Mouse (Mus musculus) forebrain, embryonic 15.5 days (tissue): ENCODE results near the gene Ypel4. TPM values are rescaled to one million over a fixed set of nuclear protein-coding genes. Genes with fewer than 3 reads are reported as not detected.
A peak's percentile ranks its signal among the peaks of the same experiment; 100 is the strongest.
"Not testable (repeated sequence)": the region's sequence is repeated elsewhere in the genome, so short reads cannot be mapped to it uniquely, and the experiment has no call there.

Experiments used
- ATAC-seq: fragments of 200-750 bp; cut with Nextera tagmentation; replicated peaks from 2 replicates; pipeline ENCODE4 v1.8.0; 2017; ENCODE audit warnings: mild to moderate bottlenecking, moderate TSS enrichment, moderate library complexity
- H3K27ac ChIP-seq: fragments of 300-500 bp; sonication (generic); replicated peaks from 2 replicates; pipeline ENCODE4 v1.5.1; 2015; ENCODE audit warnings: mild to moderate bottlenecking, inconsistent platforms
- H3K27me3 ChIP-seq: fragments of 300-500 bp; sonication (generic); 2 replicates; pipeline ENCODE4 v1.6.1; 2015; ENCODE audit warnings: inconsistent platforms
- H3K36me3 ChIP-seq: fragments of 300-500 bp; sonication (generic); 2 replicates; pipeline ENCODE4 v1.6.1; 2015; ENCODE audit warnings: mild to moderate bottlenecking, inconsistent platforms
- H3K4me1 ChIP-seq: fragments of 300-500 bp; sonication (generic); 2 replicates; pipeline ENCODE4 v1.6.1; 2015; ENCODE audit warnings: inconsistent platforms
- H3K4me2 ChIP-seq: fragments of 300-500 bp; sonication (generic); replicated peaks from 2 replicates; pipeline ENCODE4 v1.6.1; 2015; ENCODE audit warnings: mild to moderate bottlenecking, inconsistent platforms
- H3K4me3 ChIP-seq: fragments of 300-500 bp; sonication (generic); 2 replicates; pipeline ENCODE4 v1.5.1; 2015; ENCODE audit warnings: mild to moderate bottlenecking, inconsistent platforms
- H3K9ac ChIP-seq: fragments of 300-500 bp; sonication (generic); replicated peaks from 2 replicates; pipeline ENCODE4 v1.6.1; 2015; ENCODE audit warnings: mild to moderate bottlenecking, inconsistent platforms
- H3K9me3 ChIP-seq: fragments of 300-500 bp; sonication (generic); 2 replicates; pipeline ENCODE4 v1.6.1; 2016; ENCODE audit warnings: inconsistent platforms
- whole genome bisulfite sequencing: fragments of 180-500 bp; shearing (Covaris S2); methylation state at CpG from one replicate; pipeline ENCODE4 v1.1.7; 2015; ENCODE audit warnings: mixed read lengths; 5-methylcytosine and 5-hydroxymethylcytosine counted together
- polyA plus RNA-seq: library from polyadenylated mRNA; unstranded; fragments of >200 nt; fragmentation: Nextera tagmentation; extraction: Ambion mirVana; gene quantifications from 2 replicates; pipeline ENCODE4 v1.2.1, GENCODE M21; 2015

The Ypel4 gene
- polyA plus RNA-seq, 1 experiment from 2014 or later, result 20.7 TPM

DNA sequence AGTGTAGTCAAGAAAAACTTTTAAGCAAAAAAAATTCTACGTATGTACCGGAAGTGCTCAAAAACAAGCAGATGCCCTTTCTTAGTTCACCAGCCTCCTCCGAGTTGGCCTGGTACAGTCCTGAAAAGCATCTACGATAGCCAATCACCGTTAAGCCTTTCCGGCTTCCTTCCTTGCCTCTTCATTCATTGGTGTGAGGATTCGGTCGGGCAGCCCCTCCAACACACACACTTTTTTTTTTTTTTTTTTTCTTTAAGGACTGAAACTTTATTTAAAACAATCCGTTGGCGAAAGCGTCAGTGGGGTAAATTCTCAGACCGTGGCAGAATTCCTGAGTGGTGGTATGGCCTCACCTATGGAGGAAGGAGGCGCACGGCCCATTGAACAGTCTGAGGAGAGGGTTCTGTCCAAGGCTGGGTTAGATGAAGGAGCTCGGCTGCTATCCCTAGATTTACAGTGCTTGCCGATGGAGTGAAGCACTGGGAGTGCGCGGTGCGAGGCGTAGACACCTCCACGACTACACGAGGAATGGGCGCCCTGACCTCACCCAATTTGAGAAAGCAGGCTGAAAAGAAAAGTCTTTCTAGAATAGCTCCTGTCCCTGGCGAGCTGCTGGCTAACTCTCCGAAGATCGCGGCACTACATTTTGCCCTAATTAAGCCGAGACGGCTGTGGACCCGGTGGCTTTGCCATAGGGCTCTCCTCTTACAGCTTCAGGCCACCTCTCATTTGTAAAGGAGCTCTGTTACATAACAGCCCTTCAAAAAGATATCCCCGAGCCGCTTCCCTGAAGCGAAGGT lies 18.1 kb upstream of the Ypel4 start:
- H3K36me3 ChIP-seq, result peaks cover 4% of the 10 kb centered on the region
- H3K4me3 ChIP-seq, result peak overlapping the region; percentile 83
- peak overlapping the region; percentile 51 for H3K9ac ChIP-seq
- H3K4me1 ChIP-seq, result peaks cover 27% of the 10 kb centered on the region
- H3K27ac ChIP-seq, result peak overlapping the region; percentile 94
- ATAC-seq, result peak; percentile 96
- peak overlapping the region; percentile 58 for H3K4me2 ChIP-seq
- H3K27me3 ChIP-seq, result no peaks in the 10 kb centered on the region
- under 1% methylated on average over 33 of the region's 33 CpGs for WGBS
- H3K9me3 ChIP-seq, result no peaks in the 10 kb centered on the region

DNA sequence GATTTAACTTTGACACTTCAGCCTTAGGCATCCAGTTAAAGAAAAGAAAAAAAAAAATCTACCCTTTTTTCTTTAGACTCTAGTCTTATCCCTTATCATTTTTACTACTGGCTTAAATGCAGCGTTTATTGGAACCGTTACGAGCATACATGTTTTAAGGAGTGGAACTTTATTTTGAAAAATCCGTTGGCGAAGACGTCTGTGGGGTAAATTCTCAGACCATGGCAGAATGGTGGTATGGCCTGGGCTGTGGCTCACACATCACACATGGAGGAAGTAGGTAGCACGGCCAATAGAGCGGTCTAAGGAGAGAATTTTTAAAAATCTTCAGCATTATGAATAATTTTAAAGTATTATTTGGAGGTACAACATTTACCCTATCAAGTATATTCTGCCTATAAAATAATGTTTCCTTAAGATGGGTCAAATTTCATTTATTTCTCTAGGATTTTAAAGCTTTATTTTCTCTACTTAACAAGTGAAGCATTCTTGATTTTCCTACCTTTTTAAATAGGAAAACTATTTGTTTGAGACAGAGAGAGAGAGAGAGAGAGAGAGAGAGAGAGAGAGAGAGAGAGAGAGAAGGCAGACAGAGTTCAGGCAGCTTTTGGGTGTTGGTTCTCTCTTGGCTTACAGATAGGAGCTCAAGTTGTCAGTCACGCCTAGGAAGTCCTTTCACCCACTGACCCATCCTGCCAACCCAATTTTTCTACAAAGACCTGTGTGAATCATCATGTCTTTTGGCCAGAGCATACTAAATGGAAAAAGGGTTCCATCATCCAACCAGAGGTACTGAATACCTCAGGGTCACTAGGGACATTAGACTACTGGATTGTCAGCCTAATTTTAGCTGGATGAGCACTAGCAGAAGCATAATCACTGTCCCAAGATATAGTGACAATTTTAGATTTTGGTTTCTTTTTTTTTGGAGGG lies 17.2 kb upstream of the Ypel4 start:
- Histone ChIP-seq H3K36me3 (peaks cover 4% of the 10 kb centered on the region), H3K4me3 (peak overlapping the region; percentile 83), H3K27me3 (no peaks in the 10 kb centered on the region), H3K4me2 (peak overlapping the region; percentile 58), H3K9me3 (no peaks in the 10 kb centered on the region), H3K27ac (peak overlapping the region; percentile 94), H3K9ac (peak overlapping the region; percentile 51), H3K4me1 (peaks cover 27% of the 10 kb centered on the region)
- 36% methylated on average over 9 of the region's 9 CpGs for WGBS
- ATAC-seq, result no peak

- no peak overlapping the region for H3K9ac ChIP-seq
- no peaks in the 10 kb centered on the region for H3K27me3 ChIP-seq
- no peak overlapping the region for H3K4me3 ChIP-seq
- no peaks in the 10 kb centered on the region for H3K9me3 ChIP-seq
- no peak overlapping the region for H3K27ac ChIP-seq
- H3K4me1 ChIP-seq, result peaks cover 22% of the 10 kb centered on the region
- H3K36me3 ChIP-seq, result peaks cover 11% of the 10 kb centered on the region
- WGBS, result 91% methylated on average over 4 of the region's 4 CpGs
- no peak overlapping the region for H3K4me2 ChIP-seq
- no peak for ATAC-seq
These were observed 16.5 kb upstream of the Ypel4 start for GRCm38 (mm10) chr2:84717357-84717756.

DNA sequence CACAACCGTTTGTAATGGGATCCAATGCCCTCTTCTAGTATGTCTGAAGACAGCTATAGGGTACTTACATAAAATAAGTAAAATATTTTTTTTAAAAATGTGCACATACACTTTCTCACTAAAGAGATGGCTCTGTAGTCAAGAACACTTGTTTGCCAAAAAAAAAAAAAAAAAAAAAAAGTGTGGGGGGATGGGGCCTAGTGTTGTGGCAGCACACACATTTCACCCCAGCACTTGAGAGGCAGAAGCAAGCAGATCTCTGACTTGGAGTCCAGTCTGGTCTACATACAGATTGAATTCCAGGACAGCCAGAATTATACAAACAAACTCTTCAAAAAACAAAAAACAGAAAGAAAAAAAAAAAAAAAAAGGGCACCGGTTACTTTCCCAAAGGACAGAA lies 13.1 kb upstream of the Ypel4 start:
- H3K9me3 ChIP-seq, result no peaks in the 10 kb centered on the region
- H3K4me3 ChIP-seq, result no peak overlapping the region
- ATAC-seq, result no peak
- WGBS, result 95% methylated on average over 2 of the region's 2 CpGs
- H3K9ac ChIP-seq, result no peak overlapping the region
- H3K27me3 ChIP-seq, result no peaks in the 10 kb centered on the region
- H3K4me1 ChIP-seq, result peaks cover 21% of the 10 kb centered on the region
- peaks cover 34% of the 10 kb centered on the region for H3K36me3 ChIP-seq
- no peak overlapping the region for H3K27ac ChIP-seq
- H3K4me2 ChIP-seq, result no peak overlapping the region

DNA sequence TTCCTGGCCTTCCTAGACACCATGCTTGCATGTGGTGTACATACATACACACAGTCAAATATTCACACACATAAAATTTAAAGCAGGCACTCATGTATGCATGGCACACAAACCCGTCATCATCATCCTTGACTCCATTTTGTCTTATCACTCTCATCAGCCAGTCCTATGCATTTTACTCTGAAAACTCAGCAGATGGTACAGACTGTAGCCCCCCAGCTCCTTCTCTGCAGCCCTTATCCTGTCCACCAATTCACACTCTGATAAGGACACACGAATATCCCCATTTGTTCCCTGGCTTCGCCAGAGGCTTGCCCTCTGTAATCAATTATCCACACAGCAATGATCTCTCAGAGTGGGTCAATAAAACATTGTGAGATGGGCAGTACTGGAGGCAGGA lies 12.7 kb upstream of the Ypel4 start:
- peaks cover 24% of the 10 kb centered on the region for H3K4me1 ChIP-seq
- no peak overlapping the region for H3K4me2 ChIP-seq
- no peak overlapping the region for H3K27ac ChIP-seq
- 87% methylated on average over 3 of the region's 3 CpGs for WGBS
- no peaks in the 10 kb centered on the region for H3K27me3 ChIP-seq
- no peak for ATAC-seq
- no peaks in the 10 kb centered on the region for H3K9me3 ChIP-seq
- no peak overlapping the region for H3K4me3 ChIP-seq
- no peak overlapping the region for H3K9ac ChIP-seq
- H3K36me3 ChIP-seq, result peaks cover 34% of the 10 kb centered on the region

- H3K9me3 ChIP-seq, result no peaks in the 10 kb centered on the region
- 93% methylated on average over 14 of the region's 14 CpGs for WGBS
- no peak for ATAC-seq
- no peaks in the 10 kb centered on the region for H3K27me3 ChIP-seq
- no peak overlapping the region for H3K9ac ChIP-seq
- no peak overlapping the region for H3K4me3 ChIP-seq
- no peak overlapping the region for H3K27ac ChIP-seq
- H3K4me2 ChIP-seq, result no peak overlapping the region
- H3K4me1 ChIP-seq, result peaks cover 31% of the 10 kb centered on the region
- peaks cover 34% of the 10 kb centered on the region for H3K36me3 ChIP-seq
These were observed 10.0 kb upstream of the Ypel4 start for GRCm38 (mm10) chr2:84723856-84724255.

DNA sequence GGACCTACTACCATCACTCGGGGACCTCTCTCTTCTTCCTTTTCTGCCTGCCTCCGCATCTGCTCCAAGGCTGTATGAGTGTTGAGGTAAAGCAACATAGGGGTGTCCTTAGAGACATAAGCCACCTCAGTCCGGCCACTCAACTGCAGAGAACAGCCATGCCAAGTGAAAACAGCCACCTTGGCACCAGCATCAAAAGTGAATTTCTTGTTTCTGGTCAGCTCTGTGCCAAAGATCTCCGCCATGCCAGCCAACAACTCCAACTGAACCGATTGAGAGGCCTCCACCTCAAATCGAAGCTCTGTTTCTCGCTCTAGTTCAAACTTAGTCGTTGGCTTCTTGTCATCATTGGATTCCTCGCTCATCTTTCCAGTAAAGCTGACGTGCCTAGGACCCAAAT lies 8.1 kb upstream of the Ypel4 start:
- Histone ChIP-seq H3K4me1 (peaks cover 31% of the 10 kb centered on the region), H3K27me3 (no peaks in the 10 kb centered on the region), H3K4me3 (no peak overlapping the region; the same call in 1 of the 2 replicates), H3K36me3 (peaks cover 34% of the 10 kb centered on the region), H3K9me3 (no peaks in the 10 kb centered on the region), H3K27ac (no peak overlapping the region), H3K4me2 (no peak overlapping the region), H3K9ac (no peak overlapping the region)
- 93% methylated on average over 10 of the region's 10 CpGs for WGBS
- ATAC-seq, result no peak

DNA sequence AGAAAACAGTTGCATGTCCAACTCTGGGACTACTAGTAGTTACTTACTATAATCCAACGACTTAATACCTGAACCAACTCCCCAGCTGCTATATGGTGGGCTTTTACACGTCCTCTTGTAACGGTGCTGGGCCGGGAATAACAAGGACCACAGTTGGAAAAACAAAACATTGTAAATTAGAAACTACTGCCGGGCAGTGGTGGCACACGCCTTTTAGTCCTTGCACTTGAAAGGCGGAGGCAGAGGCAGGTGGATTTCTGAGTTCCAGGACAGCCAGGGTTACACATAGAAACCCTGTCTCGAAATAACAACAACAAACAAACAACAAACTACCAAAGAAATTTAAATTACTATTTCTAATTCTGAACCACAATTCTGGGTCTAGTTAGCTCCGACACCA lies 7.1 kb upstream of the Ypel4 start:
- Histone ChIP-seq H3K4me3 (peak overlapping the region; percentile 67), H3K4me1 (peaks cover 31% of the 10 kb centered on the region), H3K27ac (peak overlapping the region; percentile 89; the same call in 1 of the 2 replicates), H3K9me3 (no peaks in the 10 kb centered on the region), H3K27me3 (no peaks in the 10 kb centered on the region), H3K36me3 (peaks cover 29% of the 10 kb centered on the region), H3K4me2 (peak overlapping the region; percentile 73), H3K9ac (peak overlapping the region; percentile 59)
- peak; percentile 21 for ATAC-seq
- 4% methylated on average over 9 of the region's 9 CpGs for WGBS

DNA sequence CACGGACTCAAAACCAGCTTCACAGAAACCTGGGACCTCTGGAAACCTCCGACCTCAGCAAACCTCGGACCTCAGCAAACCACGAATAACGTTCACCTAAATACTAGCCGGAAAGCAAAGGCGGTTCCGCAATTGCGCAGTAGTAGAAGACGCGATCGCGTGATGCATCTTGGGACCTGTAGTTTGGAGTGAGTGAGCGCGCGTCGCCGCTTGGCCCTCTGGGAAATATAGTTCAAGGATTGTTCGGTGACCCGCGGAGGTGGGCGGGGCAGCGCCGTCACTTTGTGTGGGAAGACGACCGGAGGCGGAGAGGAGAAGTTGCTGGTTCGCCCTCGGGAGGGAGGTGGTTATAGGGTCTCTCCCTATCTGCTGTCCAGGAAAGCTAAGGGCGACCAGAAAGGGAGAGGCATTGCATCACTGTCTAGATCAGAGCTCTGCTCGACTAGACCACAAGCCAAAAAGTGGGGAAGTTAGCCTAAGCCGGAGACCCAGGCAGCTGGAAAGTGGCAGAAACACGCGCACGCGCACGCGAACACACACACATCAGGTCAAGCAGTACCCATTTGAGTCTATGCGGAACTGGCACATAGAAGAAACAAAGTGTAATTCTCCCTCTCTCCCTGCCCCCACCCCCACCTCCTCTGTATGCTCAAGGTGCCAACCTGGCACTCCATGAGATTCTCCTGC lies 6.5 kb upstream of the Ypel4 start, which contains the start of gene Clp1:
TSS of gene Clp1 (minus strand) at position 179 of the 687 bp plus-strand sequence.
- ATAC-seq, result peak; percentile 97

GRCm38 (mm10) chr2:84728191-84728590 lies 5.7 kb upstream of the Ypel4 start:
- peaks cover 31% of the 10 kb centered on the region for H3K4me1 ChIP-seq
- H3K4me3 ChIP-seq, H3K9me3 ChIP-seq, H3K9ac ChIP-seq, H3K4me2 ChIP-seq, H3K27ac ChIP-seq, H3K27me3 ChIP-seq, ATAC-seq: not testable (repeated sequence)
- peaks cover 20% of the 10 kb centered on the region for H3K36me3 ChIP-seq
- 87% methylated on average over 5 of the region's 5 CpGs for WGBS

More for the DNA sequence above, 6.5 kb upstream of the Ypel4 start, which contains the start of gene Clp1:
- peak within 1 kb of the TSS; percentile 73 for H3K4me2 ChIP-seq
- no peaks in the 10 kb centered on the region for H3K9me3 ChIP-seq
- peak within 1 kb of the TSS; percentile 67 for H3K4me3 ChIP-seq
- no peaks in the 10 kb centered on the region for H3K27me3 ChIP-seq
- peaks cover 23% of the 10 kb centered on the region for H3K36me3 ChIP-seq
- peaks cover 31% of the 10 kb centered on the region for H3K4me1 ChIP-seq
- under 1% methylated on average over 39 of the region's 39 CpGs for WGBS
- H3K27ac ChIP-seq, result peak within 1 kb of the TSS; percentile 89
- peak within 1 kb of the TSS; percentile 59 for H3K9ac ChIP-seq

DNA sequence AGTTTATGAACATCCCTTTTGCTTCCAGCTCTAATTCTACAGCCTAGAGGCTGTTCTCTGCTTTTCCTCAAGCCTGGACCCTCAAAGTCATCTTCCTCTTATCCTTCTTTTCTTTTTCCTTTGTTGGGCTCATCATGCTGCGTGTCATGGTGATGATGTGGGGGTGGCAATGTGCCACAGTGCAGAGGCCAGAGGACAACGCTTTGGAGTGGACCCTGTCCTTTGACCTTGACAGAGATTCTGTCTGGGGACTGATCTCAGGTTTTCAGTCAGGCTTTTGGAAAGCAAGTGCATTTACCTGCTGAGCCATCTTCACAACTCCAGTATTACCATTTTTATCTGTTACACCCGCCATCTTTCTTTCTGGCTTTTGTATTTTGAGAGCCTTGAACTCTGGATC lies 2.7 kb upstream of the Ypel4 start:
- 76% methylated on average over 3 of the region's 3 CpGs for WGBS
- Histone ChIP-seq H3K36me3 (no peaks in the 10 kb centered on the region), H3K4me3 (no peak overlapping the region), H3K9me3 (no peaks in the 10 kb centered on the region), H3K4me1 (peaks cover 36% of the 10 kb centered on the region), H3K4me2 (no peak overlapping the region), H3K9ac (no peak overlapping the region), H3K27ac (no peak overlapping the region), H3K27me3 (no peaks in the 10 kb centered on the region)
- ATAC-seq, result no peak
